Mouse (Mus musculus) midbrain, embryonic 10.5 days (tissue): ENCODE results near the gene Tmem144. TPM values are rescaled to one million over a fixed set of nuclear protein-coding genes. Genes with fewer than 3 reads are reported as not detected.

Experiments
- DNase-seq: peaks from one replicate; pipeline ENCODE4 v3.0.0-alpha.2; 2017; ENCODE audit warnings: low spot score
- H3K27ac ChIP-seq: fragments of 300-500 bp; sonication (generic); replicated peaks from 2 replicates; pipeline ENCODE4 v1.5.1; 2016; ENCODE audit warnings: mild to moderate bottlenecking
- H3K27me3 ChIP-seq: fragments of 300-500 bp; sonication (generic); 2 replicates; pipeline ENCODE4 v1.6.1; 2016; ENCODE audit warnings: low read depth, mild to moderate bottlenecking; ENCODE audit not compliant: poor library complexity, severe bottlenecking
- H3K36me3 ChIP-seq: fragments of 300-500 bp; sonication (generic); 2 replicates; pipeline ENCODE4 v1.6.1; 2016; ENCODE audit warnings: mild to moderate bottlenecking, moderate library complexity
- H3K4me1 ChIP-seq: fragments of 300-500 bp; sonication (generic); 2 replicates; pipeline ENCODE4 v1.6.1; 2016
- H3K4me3 ChIP-seq: fragments of 300-500 bp; sonication (generic); 2 replicates; pipeline ENCODE4 v1.5.1; 2016; ENCODE audit warnings: mild to moderate bottlenecking, moderate library complexity
- H3K9me3 ChIP-seq: fragments of 300-500 bp; sonication (generic); replicated peaks from 2 replicates; pipeline ENCODE4 v1.6.1; 2016; ENCODE audit warnings: mild to moderate bottlenecking
- WGBS: fragments of 180-500 bp; shearing (Covaris S2); methylation state at CpG from one replicate; pipeline ENCODE4 v1.1.7; 2016; 5-methylcytosine and 5-hydroxymethylcytosine counted together
- polyA plus RNA-seq: library from polyadenylated mRNA; unstranded; fragments of >200 nt; fragmentation: Nextera tagmentation; extraction: Ambion mirVana; gene quantifications from 2 replicates; pipeline ENCODE4 v1.2.1, GENCODE M21; 2016

Tmem144 gene
- polyA plus RNA-seq, 1 experiment from 2014 or later: 2.7 TPM

DNA sequence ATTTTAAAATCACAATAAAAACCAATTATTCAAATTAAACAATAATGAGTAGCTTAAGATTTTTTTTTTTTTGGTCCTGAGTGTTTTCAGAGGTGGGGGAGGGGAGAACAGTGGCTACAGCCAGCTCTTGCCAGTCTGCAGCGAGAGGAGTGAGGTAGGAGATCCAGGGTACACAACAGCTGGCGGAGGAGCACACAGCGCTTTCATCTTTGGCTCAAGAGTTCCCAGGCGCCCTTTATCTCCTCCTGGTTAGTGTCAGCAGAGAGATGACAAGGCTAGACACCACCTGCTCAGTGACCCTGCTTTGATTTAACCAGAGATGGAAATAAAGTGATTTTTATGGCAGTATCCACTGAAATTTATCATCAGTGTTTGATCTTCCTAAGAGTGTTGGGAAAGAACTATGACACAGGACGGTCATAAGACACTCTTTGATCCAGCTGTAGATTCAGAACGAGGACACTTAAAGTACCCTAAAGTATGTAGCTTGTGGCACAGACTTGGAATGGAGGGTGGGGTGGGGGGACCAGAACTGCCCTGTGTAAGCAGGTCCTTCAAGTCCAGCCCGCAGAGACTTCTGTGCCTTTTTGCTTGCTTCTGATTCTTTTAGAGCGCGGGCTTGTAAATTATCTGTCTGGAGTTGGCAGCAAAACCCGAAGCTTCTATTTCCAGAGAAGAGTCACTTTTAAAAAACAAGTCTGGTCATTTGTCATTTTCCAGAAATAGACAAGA lies 68.8 kb downstream of the Tmem144 start:
- H3K27ac ChIP-seq: no peak overlapping the region
- H3K4me1 ChIP-seq: peaks cover 4% of the 10 kb centered on the region; the same call in 1 of the 2 replicates
- H3K9me3 ChIP-seq: no peaks in the 10 kb centered on the region
- 64% methylated on average over 10 of the region's 10 CpGs for WGBS
- H3K36me3 ChIP-seq: no peaks in the 10 kb centered on the region
- peaks cover 5% of the 10 kb centered on the region; the same call in 1 of the 2 replicates for H3K27me3 ChIP-seq
- peak overlapping the region; percentile 28; the same call in 1 of the 2 replicates for H3K4me3 ChIP-seq
- DNase-seq: no peak

DNA sequence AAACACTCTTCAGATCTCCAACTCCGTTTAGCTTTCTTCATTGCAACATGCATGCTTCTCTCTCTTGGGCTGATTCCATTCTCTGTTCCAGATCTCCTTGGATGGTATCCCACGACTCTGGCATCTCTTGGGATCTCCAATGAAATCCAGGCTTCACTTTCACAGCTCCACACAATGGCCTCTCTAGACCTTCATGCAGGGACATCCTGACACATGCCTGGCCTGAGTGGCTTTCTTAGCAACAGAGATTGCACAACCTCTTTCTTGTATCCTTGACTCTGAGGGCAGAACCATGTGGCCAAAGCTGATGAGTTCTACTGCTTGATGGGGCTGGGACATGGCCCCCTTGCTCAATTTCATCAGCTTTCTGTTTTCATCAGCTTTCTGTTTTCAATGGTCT lies 79.9 kb downstream of the Tmem144 start:
- H3K4me3 ChIP-seq: no peak overlapping the region
- DNase-seq: no peak
- H3K9me3 ChIP-seq: no peaks in the 10 kb centered on the region
- no peak overlapping the region for H3K27ac ChIP-seq
- H3K36me3 ChIP-seq: no peaks in the 10 kb centered on the region
- H3K27me3 ChIP-seq: no peaks in the 10 kb centered on the region
- 85% methylated on average over 2 of the region's 2 CpGs for WGBS
- no peaks in the 10 kb centered on the region for H3K4me1 ChIP-seq

Other genes starting within 250 kb of the Tmem144 start
- gene 4930579G24Rik, start 223.7 kb downstream of the Tmem144 start, polyA plus RNA-seq: 26.5 and 28.1 TPM in 2 replicates
- 47.1 and 55.5 TPM in 2 replicates for gene Etfdh, start 223.3 kb downstream of the Tmem144 start, polyA plus RNA-seq
- gene Rxfp1, start 114.9 kb downstream of the Tmem144 start, polyA plus RNA-seq: not detected in 2 replicates
- 2.0 and 2.7 TPM in 2 replicates for gene Fam198b, start 31.8 kb upstream of the Tmem144 start, polyA plus RNA-seq